Mouse (Mus musculus) right cerebral cortex, postnatal 10 days (tissue): Measurements from ENCODE around the gene Cpne6.

Source experiments
- DNase-seq, 2 experiments: peaks; one replicate each; pipeline ENCODE4 v3.0.0; 2021; ENCODE audit warnings: low spot score in 2 of 2

Gene Cpne6

DNA sequence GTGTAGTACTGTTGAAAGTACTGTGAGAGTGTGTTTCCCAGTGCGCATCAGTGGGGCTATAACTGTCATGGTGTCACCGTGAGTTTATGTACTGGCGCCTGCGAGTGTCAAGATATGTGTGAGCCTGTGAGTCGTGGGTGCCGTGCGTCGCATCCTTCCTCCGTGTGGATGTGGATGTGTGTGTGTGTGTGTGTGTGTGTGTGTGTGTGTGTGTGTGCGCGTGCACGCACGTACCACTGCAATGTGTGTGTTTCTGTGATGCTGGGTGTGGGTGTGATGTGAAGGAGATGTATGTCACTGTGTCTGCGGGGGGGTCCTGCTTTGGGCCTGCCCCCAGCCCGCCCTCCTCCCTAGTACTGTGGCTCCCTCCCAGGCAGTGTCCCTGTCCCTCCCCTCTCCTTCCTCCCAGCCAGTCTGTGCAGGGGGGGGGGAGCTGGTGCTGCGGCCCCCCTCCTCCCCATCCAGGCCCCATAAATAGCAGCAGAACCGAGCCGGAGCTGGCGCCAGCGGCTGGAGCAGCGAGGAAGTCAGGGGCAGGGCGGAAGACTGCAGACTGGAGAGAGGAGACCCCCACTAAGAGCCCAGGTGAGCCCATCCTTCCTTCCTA lies at the start of gene Cpne6:
Gene Cpne6 (plus strand): TSS at position 321 of the 607 bp plus-strand sequence.
- DNase-seq = peak; percentile 68 to 84

DNA sequence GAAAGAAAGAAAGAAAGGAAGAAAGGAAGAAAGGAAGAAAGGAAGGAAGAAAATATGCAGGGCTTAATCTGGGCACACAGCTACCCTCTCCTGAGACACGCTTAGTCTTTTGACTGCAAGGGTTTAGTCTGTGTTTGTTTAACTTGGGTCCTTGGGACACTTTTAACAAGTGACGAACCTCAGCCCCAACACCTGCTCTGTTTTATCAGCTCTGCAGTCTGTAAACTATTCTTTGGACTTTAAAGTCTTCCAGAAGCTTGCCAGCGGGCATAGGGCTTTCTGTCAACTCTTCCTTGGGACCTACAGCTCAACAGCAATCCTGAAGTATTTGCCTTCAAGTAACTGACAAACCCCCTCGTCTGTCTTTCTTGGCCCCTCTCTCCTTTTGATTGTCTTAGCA lies 48.5 kb upstream of the Cpne6 start:
- DNase-seq = no peak

DNA sequence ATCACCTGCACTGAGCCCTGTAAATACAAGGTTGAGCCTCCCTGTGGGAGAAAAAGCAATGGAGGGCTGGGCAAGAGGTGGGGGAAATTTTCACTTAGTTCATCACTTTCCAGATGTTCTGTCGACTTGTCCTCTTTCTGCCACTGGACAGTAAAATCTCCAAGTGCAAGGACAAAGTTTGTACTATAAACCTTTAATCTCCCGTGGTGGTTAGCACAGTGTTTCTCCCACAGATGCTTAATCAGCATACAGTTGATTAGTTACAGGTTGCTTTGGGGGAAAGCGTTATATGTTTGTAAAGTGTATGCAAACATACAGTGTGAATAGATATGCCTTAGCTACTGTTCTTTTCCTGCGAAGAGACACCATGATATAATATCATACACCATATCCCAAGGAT lies 43.8 kb upstream of the Cpne6 start:
- DNase-seq = no peak

DNA sequence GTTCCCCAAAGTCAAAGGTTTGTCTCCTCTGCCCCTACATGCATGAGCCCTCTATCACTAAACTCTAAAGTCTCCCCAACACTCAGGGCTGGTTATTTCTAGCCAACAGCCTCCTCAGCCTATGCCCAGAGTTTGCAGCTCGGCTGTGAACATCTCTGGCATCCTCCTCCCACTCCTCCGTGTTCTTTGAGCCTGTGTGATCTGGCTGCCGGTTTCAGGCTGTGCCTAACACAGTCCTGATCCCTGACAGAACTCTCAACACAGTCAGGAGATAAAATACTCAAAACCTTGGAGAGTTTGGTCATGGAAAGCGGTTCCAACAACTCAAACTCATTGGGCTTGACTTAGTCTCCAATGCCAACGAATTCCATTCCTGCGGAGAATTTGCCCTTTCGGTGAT lies 43.1 kb upstream of the Cpne6 start:
- DNase-seq = no peak

DNA sequence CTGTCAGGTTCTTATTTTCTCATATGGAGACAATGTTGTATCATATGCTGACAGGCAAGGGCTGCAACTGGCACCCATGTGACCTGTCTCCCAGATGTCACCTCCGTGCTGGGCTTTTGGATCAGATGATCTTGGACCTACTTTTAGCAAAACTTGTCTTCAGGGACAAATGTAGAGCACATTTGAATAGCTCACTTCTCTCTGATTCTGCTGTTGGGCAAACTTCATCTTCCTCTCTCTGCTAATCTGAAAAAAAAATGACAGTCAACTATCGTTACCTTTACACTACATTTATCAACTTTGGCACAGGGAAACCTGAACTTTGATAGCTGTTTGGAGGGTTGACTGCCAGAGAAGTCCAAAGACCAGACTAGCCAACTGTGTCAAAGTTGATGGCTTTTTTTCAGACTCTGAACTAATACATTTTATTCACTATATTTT lies 41.9 kb upstream of the Cpne6 start:
- DNase-seq = no peak

DNA sequence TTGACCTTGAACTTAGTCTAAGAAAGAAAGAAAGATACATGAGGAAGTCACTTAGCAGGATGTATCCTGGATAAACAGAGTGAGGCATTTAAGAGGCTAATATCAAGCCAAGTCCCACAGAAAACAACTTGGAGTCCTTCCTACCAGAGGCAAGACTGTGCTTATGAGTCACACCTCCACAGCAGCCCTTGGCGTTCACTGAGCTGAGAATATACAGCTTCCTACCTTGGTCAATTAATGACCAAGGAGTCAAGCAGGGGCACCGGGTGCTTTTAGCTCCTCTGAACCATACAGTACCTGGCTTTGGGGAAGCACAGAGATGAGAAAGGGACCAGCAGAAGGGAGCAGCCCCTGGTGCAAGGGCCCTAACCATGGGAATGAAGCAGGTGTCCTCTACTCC lies 41.2 kb upstream of the Cpne6 start:
- no peak for DNase-seq

DNA sequence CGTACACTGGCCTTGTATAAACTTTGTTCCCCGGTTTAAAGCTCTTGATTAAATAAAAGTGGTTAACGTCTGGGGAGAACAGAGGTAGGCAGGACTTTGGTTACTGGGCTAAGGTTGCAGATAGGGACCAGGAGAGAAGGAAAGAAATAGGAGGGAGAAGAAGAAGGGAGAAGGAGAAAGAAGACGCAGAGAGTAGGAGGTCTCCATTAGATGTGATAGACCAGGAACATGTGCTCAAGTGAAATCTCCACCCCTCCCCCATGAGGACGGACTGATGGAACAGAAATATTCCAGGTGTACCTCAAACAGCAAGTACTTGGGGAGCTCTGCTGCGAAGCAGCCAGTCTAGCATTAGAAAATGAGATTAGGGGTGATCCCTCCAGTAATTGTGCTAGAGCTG lies 40.4 kb upstream of the Cpne6 start:
- no peak for DNase-seq

DNA sequence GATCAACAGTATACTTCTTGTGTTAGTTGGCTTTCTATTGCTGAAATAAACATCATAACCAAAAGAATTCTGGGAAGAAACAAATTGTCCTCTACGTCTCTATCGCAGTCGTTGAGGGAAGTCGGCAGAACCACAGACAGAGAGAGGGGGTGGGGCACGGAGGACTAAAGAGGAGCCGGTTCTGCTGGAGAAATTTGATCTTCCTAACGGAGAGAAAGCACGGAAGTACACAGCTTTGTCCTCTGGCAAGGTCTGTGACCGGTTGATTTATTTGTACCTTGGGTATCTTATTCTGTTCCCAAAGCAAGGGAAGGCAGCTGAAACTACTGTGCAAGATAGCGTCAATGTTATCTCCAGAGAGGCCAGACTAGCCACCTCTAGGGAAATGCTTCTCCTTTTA lies 39.4 kb upstream of the Cpne6 start:
- no peak for DNase-seq

DNA sequence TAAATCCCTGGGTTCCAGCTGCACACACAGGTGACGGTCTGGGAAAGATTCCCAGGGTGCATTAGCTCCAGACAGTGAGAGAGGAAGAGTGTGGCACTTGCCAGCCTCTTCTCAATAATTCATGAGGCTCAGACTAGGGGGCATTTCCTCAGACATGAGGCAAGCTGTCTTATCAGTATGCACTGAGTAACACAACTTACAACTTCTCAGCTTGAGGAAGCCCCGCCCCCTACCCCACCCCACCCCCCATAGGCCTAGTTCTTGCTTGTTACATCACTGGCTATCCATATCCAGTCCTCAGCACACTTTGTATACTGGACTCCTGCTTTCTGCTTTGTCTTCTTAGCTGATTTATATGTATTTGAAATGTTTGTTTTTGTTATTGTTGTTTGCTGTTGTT lies 34.6 kb upstream of the Cpne6 start:
- DNase-seq = no peak

DNA sequence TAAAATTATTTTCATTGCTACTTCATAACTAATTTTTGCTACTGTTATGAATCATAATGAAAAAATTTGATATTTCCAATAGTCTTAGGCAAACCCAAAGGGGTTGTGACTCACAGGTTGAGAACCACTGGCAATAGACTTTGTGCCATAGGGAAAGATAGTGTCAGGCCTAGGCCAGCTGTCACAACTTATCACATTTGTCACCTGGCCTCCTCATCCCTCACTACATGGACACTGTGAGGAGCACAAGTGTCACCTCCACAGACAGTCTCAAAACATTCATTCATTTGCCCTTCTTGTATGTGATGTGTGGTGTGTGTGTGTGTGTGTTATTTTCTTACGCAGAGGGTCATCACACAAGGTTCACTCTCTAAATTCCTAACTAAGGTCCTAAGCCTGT lies 32.8 kb upstream of the Cpne6 start:
- DNase-seq = no peak

DNA sequence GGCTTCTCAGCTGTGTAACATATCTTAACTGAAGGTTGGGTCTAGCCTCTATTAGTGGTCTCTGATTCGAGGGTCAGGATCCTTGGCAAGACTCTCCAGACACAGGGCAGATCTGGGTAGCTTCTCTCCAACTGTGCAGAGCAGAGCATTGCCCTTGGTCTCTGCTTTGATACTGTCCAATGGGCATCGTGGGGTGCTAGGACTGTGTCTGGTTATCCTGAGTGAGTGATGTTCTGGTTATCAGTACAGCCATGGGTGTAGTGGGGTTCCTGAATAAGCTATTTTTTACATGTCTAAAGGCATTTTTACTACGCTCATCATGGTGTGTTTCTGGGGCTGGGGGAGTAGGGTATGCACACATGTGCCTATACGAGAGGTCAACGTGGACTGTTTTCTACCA lies 32.4 kb upstream of the Cpne6 start:
- no peak for DNase-seq

DNA sequence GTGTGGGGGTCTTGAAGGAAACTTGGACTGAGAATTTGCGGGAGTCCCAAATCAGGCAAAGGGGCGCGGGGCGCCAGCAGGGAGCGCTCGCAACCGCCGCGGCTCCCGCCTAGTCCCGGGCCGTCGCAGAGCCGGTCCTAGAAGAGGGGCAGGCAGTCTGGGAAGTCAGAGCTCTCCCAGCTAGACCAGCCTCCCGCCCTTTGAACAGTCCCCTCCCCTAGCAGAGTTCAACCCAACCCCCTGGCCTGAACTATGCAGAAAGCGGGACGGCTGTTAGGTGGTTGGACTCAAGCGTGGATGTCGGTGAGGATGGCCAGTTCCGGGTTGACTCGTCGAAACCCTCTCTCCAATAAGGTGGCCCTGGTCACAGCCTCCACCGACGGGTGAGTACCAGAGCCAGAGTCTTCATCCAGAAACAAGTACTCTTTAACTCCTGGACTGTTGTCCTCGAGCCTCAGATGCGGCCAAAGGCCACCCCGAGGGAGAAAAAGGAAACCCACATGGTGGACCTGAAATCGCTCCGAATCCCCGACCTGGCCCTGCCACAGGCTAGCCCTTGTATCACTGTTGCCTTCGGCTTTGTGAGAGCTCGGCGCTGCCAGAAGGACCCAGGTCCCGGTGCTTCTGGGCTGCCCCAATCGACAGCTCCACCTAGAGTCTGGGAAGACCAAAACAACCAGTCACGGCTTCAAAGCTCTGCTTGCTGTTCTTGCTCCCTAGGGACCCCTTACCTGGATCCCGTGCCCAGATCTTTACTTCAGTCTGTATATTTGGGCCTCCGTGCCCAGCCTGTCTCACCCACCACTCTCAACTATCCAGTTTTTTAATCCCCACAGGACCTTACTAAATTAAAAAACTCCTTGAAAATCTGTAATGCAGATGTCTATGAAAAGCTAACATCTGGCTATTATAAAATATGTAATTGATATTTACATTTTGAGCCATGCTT lies 31.3 kb upstream of the Cpne6 start, which contains the start of gene Dhrs4:
Gene Dhrs4 (plus strand): TSS at position 108 of the 949 bp plus-strand sequence.
- peak; percentile 80 for DNase-seq

DNA sequence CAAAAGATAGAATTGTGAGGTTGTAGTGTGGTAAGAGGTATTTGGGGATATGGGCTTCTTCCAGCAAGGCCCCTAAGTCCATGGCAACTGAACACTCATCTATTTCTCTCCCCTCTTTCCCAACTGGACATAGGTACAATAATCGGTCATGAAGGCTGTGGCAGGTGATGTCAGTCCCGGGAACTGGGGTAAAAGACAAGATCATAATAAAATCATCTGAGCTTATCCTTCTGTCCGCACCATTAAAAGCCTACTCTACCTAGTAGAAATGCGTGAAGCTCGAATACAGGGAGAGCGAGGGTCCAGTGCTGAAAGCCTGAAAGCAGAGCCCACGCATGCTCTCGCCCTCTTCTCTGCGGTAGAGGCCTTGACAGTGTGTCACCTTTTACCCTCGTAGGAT lies 30.6 kb upstream of the Cpne6 start:
- DNase-seq = no peak

DNA sequence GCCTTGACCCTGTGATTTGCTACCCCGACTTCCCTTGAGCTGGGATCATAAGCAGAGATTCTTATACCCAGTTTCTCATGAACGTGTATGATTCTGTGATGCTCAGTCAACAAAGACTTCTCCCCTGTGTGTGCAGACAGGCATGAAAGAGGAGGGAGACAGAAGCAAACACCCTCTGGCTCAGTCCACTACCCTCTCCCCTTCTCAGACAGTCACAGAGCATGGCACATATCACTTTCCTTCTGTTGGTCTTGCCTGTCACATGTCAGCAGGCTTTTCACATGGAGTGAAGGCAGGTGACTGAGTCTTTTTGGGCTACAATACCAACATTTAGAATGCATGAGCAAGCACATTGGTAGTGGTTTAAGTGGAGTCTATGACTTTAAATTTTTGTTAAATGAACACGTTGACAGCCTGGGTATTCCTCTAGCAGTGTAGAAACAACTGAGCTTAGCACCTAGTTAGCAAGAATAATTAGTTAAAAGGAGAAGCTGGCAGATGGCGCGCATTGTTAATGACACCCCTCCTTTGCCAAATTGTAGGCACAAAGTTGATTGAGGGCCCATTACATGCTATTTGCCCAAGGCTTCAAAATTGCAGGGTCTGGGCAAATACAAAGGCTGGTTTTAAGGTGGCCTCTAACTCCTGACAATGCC lies 25.7 kb upstream of the Cpne6 start:
- DNase-seq = no peak

DNA sequence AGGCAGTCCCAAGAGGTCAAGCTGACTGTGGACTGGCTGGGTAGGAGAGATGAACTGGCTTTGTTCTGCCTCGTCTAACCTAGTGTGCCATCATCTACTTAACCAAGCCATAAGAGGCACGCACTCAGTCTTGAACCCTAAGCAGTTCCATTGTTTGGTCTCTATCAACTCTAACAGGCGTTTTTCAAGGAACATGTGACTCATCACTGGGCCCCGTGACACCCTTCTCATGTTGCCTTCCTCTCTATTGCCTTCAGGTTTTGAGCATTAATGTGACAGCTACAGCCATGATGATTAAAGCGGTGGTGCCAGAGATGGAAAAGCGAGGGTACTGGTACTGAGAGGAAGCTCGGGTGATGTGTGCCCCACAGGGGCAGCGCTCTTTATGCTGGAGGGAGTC lies 23.4 kb upstream of the Cpne6 start:
- no peak for DNase-seq

DNA sequence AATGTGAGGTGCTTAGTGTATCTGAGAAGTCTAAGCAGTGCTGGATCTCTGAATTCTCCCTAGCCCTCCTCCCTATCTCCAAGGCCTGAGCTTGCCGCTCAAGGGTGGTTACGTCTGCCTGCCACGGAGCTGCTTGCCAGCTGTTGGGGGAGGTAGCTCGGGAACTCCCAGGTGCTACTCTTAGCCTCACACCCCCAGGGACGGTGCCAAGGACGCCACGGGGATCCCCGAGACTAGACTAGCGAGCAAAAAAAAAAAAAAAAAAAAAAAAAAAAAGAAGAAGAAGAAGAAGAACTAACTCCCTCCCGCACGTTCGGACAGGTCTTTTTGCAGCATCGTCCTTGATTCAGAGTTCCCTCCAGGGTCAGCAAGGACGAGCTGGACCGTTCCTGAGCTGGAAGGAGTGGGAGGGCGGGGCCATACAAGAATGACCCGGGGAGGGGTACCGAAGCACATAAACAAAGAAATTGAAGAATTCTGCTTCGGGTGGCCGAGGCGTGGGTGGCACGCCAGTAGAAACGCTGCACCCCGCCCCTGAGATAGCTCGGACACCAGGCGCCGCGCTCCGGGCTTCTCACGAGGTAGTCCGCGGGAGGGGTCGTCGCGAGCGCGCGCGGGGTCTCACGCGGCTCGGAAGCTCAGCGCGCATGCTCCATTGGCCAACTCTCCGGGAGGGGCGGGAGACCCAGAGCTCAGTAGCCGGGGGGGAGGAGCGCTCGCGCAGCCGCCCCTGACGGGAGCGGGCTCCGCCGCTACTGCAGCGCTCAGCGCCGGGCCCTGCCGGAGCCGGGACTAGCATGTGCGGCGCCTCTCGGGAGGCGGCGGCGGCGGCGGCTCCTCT lies 19.7 kb upstream of the Cpne6 start, which contains the start of gene Carmil3:
Gene Carmil3 (plus strand): TSS at position 291 of the 841 bp plus-strand sequence.
- DNase-seq = peak; percentile 94 to 95

DNA sequence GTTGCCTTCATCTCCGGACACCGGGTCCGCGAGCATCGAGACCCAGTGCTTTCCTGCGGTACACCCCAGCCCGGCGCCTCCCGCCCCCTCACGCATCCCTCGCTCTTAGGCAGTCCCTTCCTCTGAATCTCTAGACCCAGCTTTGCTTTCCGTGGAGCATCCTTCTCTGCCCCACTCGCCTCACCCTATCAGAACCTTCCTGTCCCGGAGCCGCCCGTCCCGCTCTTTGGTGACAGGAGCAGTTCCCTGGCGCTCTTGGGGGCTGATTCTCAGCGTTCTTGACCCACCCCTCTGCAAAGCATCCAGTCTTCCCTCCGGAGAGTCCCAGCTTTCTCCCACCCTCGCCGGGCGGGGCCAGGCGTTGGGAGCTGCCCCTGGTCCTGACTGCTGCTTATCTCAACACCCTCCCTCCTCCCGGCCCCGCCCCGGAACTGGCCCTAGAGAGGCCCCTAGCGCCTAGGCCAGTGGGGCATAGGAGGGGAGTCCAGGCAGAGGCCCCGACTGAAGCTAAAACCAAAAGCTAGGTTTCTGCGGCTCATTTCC lies 18.9 kb upstream of the Cpne6 start:
- DNase-seq = peak; percentile 71 to 75

DNA sequence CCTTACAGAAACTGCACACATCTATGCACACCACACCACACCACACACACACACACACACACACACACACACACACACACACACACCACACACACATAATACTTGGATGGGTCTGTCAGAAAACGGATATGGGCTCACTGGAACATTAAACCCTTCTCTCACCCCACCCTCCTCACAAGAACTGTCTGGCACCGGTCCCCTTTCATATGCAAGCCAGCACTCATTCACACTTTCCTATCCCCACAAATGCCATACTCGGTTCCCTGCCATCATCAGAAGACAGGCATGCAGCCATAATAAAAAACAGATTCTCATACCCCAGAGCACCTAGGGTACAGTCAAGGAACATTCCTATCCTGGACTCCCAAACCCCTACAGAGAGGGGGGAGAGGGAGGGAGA lies 18.1 kb upstream of the Cpne6 start:
- DNase-seq = peak; percentile 59 to 63

DNA sequence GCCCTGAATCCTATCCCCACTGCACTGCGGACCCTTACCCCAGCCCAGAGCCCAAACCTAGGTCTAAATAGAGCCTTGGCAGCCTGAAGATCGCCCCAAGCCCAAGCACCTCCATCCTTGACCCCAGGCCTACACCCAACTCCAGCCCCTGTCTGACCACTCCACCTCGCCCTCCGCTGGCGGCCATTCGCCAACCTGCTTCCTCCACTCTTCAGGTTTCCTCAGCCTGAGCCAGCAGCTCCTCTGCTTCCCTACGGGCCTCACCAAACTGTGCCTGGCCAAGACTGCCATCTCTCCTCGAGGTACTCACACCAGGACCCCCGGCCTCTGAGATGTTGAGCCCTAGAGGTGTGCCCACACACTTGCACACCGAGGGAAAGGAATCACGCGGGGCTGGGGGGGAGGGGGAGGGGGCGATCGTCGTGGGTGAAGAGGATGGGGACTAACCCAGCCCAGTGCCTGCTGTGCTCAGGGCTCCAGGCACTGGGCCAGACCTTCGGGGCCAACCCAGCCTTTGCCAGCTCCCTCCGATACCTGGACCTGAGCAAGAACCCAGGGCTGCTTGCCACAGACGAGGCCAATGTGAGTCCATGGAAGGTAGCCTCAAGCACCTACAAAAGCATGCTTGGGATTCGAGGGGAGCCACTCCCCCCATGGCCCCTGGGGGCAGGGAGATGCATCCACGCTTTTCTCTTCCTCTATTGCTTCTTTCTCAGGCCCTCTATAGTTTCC lies 14.6 kb upstream of the Cpne6 start:
- peak in 1 of 2 experiments; percentile 34 for DNase-seq

DNA sequence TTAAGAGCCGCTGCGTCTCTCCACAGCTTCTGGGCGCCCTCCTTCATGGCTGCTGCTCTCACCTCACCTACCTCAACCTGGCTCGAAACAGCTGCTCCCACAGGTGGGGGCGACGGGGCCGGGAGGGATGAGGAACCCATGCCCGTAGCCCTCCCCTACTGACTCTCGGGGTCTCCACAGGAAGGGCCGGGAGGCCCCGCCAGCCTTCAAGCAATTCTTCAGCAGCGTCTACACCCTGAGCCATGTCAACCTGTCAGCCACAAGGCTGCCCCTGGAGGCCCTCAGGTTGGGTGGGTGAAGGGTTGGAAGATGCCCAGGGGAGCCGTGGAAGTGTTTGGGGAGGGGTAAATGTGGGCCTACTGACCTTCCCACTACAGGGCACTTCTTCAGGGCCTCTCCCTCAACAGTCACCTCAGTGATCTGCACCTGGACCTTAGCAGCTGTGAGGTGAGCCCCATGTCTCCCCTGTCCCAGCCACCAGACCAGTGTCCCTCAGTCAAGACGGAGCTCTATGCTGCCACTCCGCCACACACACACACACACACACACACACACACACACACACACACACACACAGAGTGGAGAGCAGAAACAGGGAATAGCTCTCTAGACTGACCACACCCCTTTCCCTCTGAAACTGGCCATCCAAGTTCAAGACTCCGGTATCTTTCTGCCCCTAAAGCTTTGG lies 13.3 kb upstream of the Cpne6 start:
- DNase-seq = peak in 1 of 2 experiments; percentile 51
